In the genomic region with DNA sequence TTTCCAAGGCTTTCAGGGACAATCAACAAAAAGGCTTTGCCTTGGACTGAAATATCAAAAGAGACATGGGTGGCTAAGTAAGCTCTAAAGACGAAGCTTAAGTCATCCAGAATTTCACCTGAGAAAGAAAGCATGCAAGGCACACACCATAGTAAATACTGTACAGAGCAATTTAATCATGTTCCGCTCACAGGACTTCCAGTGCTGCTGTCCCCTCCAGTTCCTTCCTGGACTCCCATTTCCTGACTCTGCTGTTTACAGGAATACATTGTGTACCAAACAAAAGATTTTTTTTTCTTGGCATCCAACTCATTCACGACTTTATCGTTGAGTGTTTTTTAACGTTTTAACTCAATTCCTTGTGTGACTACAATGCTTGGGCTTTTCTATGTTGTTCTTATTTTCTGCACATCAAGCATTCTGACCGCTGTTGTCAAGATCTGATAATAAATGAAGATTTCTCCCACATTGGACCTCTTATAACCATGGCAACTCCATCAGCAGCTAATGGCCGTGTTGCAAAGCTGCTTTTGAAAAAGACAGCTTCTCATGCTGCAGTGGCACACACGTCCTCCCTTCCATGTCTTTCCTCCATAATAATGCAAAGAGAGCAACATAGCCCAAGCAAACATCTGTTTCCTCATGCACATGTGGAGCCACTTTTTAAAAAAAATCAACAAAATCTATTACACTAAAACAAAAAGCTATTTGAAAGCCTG, we compare ENCODE assay signal across 16 mouse cellular contexts.
DNase-seq lines count a peak whose midpoint lies in the region; ATAC-seq and TF ChIP-seq lines count a peak whose summit lies in the region.
"Had no signal": no experiment of that assay in that cellular context is flagged by ENCODE, and none has a peak within 500 bp of the region (broad histone marks: within the 10 kb centered on the region; RNA-seq: fewer than 3 reads in every experiment).

No protein-coding gene starts in this region.

- no peak overlapping the region for H3K4me3 ChIP-seq in gastrocnemius, adult 2 months
- H3K4me3 ChIP-seq in kidney, postnatal 0 days (replicated peaks; ENCODE audit: low read depth, low read length): no peak overlapping the region
- no peak overlapping the region for H3K4me3 ChIP-seq in neural tube, embryonic 11.5 days (ENCODE audit: low read depth, low read length)
- H3K4me3 ChIP-seq: embryonic facial prominence, embryonic 12.5 days; heart, embryonic 15.5 days; limb, embryonic 15.5 days had no signal

- H3K4me1 ChIP-seq in kidney, postnatal 0 days (replicated peaks; ENCODE audit: insufficient read depth, low read length): no peaks in the 10 kb centered on the region
- H3K4me1 ChIP-seq in neural tube, embryonic 11.5 days (ENCODE audit: control insufficient read depth, insufficient read depth, low read length): peaks cover 2% of the 10 kb centered on the region; the same call in 1 of the 2 replicates
- H3K4me1 ChIP-seq: heart, embryonic 15.5 days; limb, embryonic 15.5 days had no signal

- peak overlapping the region; percentile 35; the same call in 1 of the 2 replicates for H3K27ac ChIP-seq in gastrocnemius, adult 2 months
- no peak overlapping the region for H3K27ac ChIP-seq in kidney, postnatal 0 days
- no peak overlapping the region for H3K27ac ChIP-seq in neural tube, embryonic 11.5 days (ENCODE audit: low read depth, low read length)
- H3K27ac ChIP-seq: embryonic facial prominence, embryonic 12.5 days; heart, embryonic 15.5 days; limb, embryonic 15.5 days had no signal

- no peak for DNase-seq in gastrocnemius, adult 2 months
- no peak for DNase-seq in gastrocnemius, postnatal 36 days
- DNase-seq in kidney, postnatal 0 days (ENCODE audit: low spot score): peak; percentile 17
- DNase-seq in kidney, postnatal 4 days: no peak
- DNase-seq in neural tube, embryonic 11.5 days (ENCODE audit: low spot score): peak; percentile 38
- DNase-seq in neural tube, embryonic 10.5 days (ENCODE audit: extremely low spot score, low spot score): no peak
- no peak for DNase-seq in adrenal gland, postnatal 25 days
- no peak for DNase-seq in thymus, postnatal 4 days
- DNase-seq: kidney, postnatal 36 days; liver, postnatal 0 days; right cerebral cortex, postnatal 4 days had no signal

- H3K9me3 ChIP-seq in kidney, postnatal 0 days (replicated peaks; ENCODE audit: low read length): no peaks in the 10 kb centered on the region
- no peaks in the 10 kb centered on the region for H3K9me3 ChIP-seq in neural tube, embryonic 11.5 days (ENCODE audit: control insufficient read depth, low read length)
- H3K9me3 ChIP-seq: embryonic facial prominence, embryonic 12.5 days; heart, embryonic 15.5 days; limb, embryonic 15.5 days had no signal

- ATAC-seq in kidney, postnatal 0 days (replicated peaks; ENCODE audit: low FRiP score, low read depth): no peak
- ATAC-seq in neural tube, embryonic 11.5 days (ENCODE audit: insufficient read depth, low FRiP score, low TSS enrichment): no peak
- ATAC-seq: activated CD4-positive, CD25-positive, alpha-beta regulatory T cell, adult 4 months; intestine, embryonic 16.5 days; liver, postnatal 0 days had no signal

- WGBS in kidney, postnatal 0 days: 58% methylated on average over 8 of the region's 8 CpGs
- 66% methylated on average over 8 of the region's 8 CpGs for WGBS in neural tube, embryonic 11.5 days

- H3K36me3 ChIP-seq in kidney, postnatal 0 days (ENCODE audit: insufficient read depth, low read length): no peaks in the 10 kb centered on the region
- H3K36me3 ChIP-seq in neural tube, embryonic 11.5 days (ENCODE audit: control insufficient read depth, insufficient read depth, low read length): no peaks in the 10 kb centered on the region
- H3K36me3 ChIP-seq: embryonic facial prominence, embryonic 12.5 days; heart, embryonic 15.5 days; limb, embryonic 15.5 days had no signal

- TF ChIP-seq CTCF in gastrocnemius, adult 2 months (IDR thresholded peaks at IDR 0.05): no peak
- no peak for TF ChIP-seq CTCF in kidney, postnatal 0 days (IDR thresholded peaks at IDR 0.05; ENCODE audit: low read depth)

- intact Hi-C loops in gastrocnemius, adult 2 months (cut with DNase I): no loop called here
- intact Hi-C loops in gastrocnemius, postnatal 36 days (cut with DNase I): no loop called here

- no peak overlapping the region for H3K9ac ChIP-seq in kidney, postnatal 0 days (ENCODE audit: low read depth, low read length)
- no peak overlapping the region for H3K9ac ChIP-seq in neural tube, embryonic 11.5 days (ENCODE audit: low read length)
- H3K9ac ChIP-seq: embryonic facial prominence, embryonic 12.5 days; heart, embryonic 15.5 days; limb, embryonic 15.5 days; liver, postnatal 0 days had no signal

- H3K27me3 ChIP-seq in kidney, postnatal 0 days (ENCODE audit: insufficient read depth, low read length): no peaks in the 10 kb centered on the region
- no peaks in the 10 kb centered on the region for H3K27me3 ChIP-seq in neural tube, embryonic 11.5 days (ENCODE audit: control insufficient read depth, insufficient read depth, low read length)
- H3K27me3 ChIP-seq: embryonic facial prominence, embryonic 12.5 days; heart, embryonic 15.5 days; limb, embryonic 15.5 days had no signal

- no peak overlapping the region for H3K4me2 ChIP-seq in kidney, postnatal 0 days (ENCODE audit: low read length)
- no peak overlapping the region for H3K4me2 ChIP-seq in neural tube, embryonic 11.5 days (ENCODE audit: low read depth)
- H3K4me2 ChIP-seq: embryonic facial prominence, embryonic 12.5 days; heart, embryonic 15.5 days; limb, embryonic 15.5 days had no signal

Comparison
In these comparisons a context has a peak if more than half of its experiments do, and no peak if none do; other contexts are left out.
1. DNase-seq: peak in kidney, postnatal 0 days (single experiment) and neural tube, embryonic 11.5 days (single experiment); none in gastrocnemius, adult 2 months (single experiment), gastrocnemius, postnatal 36 days (0 of 2), kidney, postnatal 4 days (0 of 2), neural tube, embryonic 10.5 days (single experiment), adrenal gland, postnatal 25 days (single experiment) and thymus, postnatal 4 days (single experiment).